Mouse (Mus musculus) kidney, postnatal 0 days (tissue): ENCODE data around the gene Ap2a2. TPM values are rescaled to one million over a fixed set of nuclear protein-coding genes. Genes with fewer than 3 reads are reported as not detected.
"Not testable (repeated sequence)": the region's sequence is repeated elsewhere in the genome, so short reads cannot be mapped to it uniquely, and the experiment has no call there.

Experiments
- ATAC-seq: fragments of 200-750 bp; cut with Nextera tagmentation; replicated peaks from 2 replicates; pipeline ENCODE4 v1.8.0; 2017; ENCODE audit warnings: low read depth, moderate number of reproducible peaks, moderate TSS enrichment, moderate library complexity; ENCODE audit not compliant: low FRiP score
- DNase-seq: peaks from one replicate; pipeline ENCODE4 v3.0.0-alpha.2; 2016; ENCODE audit warnings: low spot score
- H3K27ac ChIP-seq: fragments of 300-500 bp; sonication (generic); 2 replicates; pipeline ENCODE4 v1.5.1; 2014; ENCODE audit warnings: mild to moderate bottlenecking
- H3K27me3 ChIP-seq: fragments of 300-500 bp; sonication (generic); 2 replicates; pipeline ENCODE4 v1.6.1; 2014; ENCODE audit warnings: low read length, mixed read lengths; ENCODE audit not compliant: insufficient read depth
- H3K36me3 ChIP-seq: fragments of 300-500 bp; sonication (generic); 2 replicates; pipeline ENCODE4 v1.6.1; 2014; ENCODE audit warnings: low read length, mixed read lengths; ENCODE audit not compliant: insufficient read depth
- H3K4me1 ChIP-seq: fragments of 300-500 bp; sonication (generic); replicated peaks from 2 replicates; pipeline ENCODE4 v1.6.1; 2014; ENCODE audit warnings: antibody characterized with exemption, low read length, mixed read lengths; ENCODE audit not compliant: insufficient read depth
- H3K4me2 ChIP-seq: fragments of 300-500 bp; sonication (generic); 2 replicates; pipeline ENCODE4 v1.6.1; 2014; ENCODE audit warnings: mild to moderate bottlenecking, low read length, moderate library complexity, mixed read lengths
- H3K4me3 ChIP-seq: fragments of 300-500 bp; sonication (generic); replicated peaks from 2 replicates; pipeline ENCODE4 v1.5.1; 2014; ENCODE audit warnings: low read depth, low read length
- H3K9ac ChIP-seq: fragments of 300-500 bp; sonication (generic); 2 replicates; pipeline ENCODE4 v1.6.1; 2014; ENCODE audit warnings: low read depth, low read length
- H3K9me3 ChIP-seq: fragments of 300-500 bp; sonication (generic); replicated peaks from 2 replicates; pipeline ENCODE4 v1.6.1; 2016; ENCODE audit warnings: low read length, inconsistent platforms, mixed read lengths
- CTCF ChIP-seq: IDR thresholded peaks from 2 replicates; pipeline ENCODE4 v1.5.1; 2016; ENCODE audit warnings: antibody characterized with exemption, low read depth, mild to moderate bottlenecking, moderate library complexity
- WGBS: fragments of 180-500 bp; shearing (Covaris S2); extraction: QIAGEN DNeasy Blood & Tissue Kit; methylation state at CpG from one replicate; pipeline ENCODE4 v1.1.7; 2014; 5-methylcytosine and 5-hydroxymethylcytosine counted together
- polyA plus RNA-seq: library from polyadenylated mRNA; unstranded; fragments of >200 nt; fragmentation: Nextera tagmentation; extraction: Ambion mirVana; gene quantifications from 2 replicates; pipeline ENCODE4 v1.2.1, GENCODE M21; 2015

The Ap2a2 gene
- polyA plus RNA-seq, 1 experiment from 2014 or later: 56.0 TPM

- not testable (repeated sequence) for H3K4me2 ChIP-seq, H3K4me3 ChIP-seq, H3K36me3 ChIP-seq, H3K27me3 ChIP-seq, H3K9me3 ChIP-seq, H3K4me1 ChIP-seq, DNase-seq, H3K9ac ChIP-seq, H3K27ac ChIP-seq
- 87% methylated on average over 5 of the region's 5 CpGs for WGBS
- ATAC-seq: peak; percentile 45
These were observed 77.4 kb downstream of the Ap2a2 start for GRCm38 (mm10) chr7:141639335-141639890.

GRCm38 (mm10) chr7:141642375-141642774 lies 80.4 kb downstream of the Ap2a2 start:
- ATAC-seq (no peak; the same call in 1 of the 2 replicates), DNase-seq (no peak)

DNA sequence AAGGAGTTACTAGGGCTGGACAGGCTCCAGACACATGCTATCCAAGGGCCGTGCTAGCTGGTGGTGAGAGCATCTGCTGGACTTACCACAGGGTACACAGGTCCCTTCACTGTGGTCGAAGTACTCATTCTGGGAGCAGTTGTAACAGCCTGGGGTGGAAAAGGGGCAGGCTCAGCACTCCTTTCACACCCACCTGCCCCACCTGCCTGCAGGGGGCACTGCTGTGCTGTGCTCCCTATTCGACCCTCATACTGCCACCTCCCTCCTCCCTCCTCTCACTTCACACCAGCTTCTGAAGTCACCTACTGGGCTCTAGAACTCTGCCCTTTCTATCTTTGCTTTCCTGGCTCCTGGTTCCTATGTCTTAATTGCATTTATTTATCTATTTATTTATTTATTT lies 81.2 kb downstream of the Ap2a2 start:
- TF ChIP-seq CTCF: peak; percentile 56
- no peak overlapping the region for H3K4me3 ChIP-seq
- no peaks in the 10 kb centered on the region for H3K9me3 ChIP-seq
- no peak overlapping the region for H3K9ac ChIP-seq
- H3K36me3 ChIP-seq: no peaks in the 10 kb centered on the region
- H3K27me3 ChIP-seq: no peaks in the 10 kb centered on the region
- H3K4me2 ChIP-seq: no peak overlapping the region
- no peaks in the 10 kb centered on the region; the same call in 1 of the 2 replicates for H3K4me1 ChIP-seq
- no peak overlapping the region for H3K27ac ChIP-seq
- ATAC-seq (no peak), DNase-seq (no peak)
- WGBS: 56% methylated on average over 3 of the region's 3 CpGs

More at GRCm38 (mm10) chr7:141642375-141642774, 80.4 kb downstream of the Ap2a2 start:
- no peaks in the 10 kb centered on the region for H3K36me3 ChIP-seq
- H3K27ac ChIP-seq: no peak overlapping the region
- H3K4me3 ChIP-seq: no peak overlapping the region
- H3K4me1 ChIP-seq: no peaks in the 10 kb centered on the region; the same call in 1 of the 2 replicates
- WGBS: 71% methylated on average over 1 of the region's 1 CpGs
- no peak overlapping the region for H3K4me2 ChIP-seq
- H3K9me3 ChIP-seq: no peaks in the 10 kb centered on the region
- no peak for TF ChIP-seq CTCF
- H3K27me3 ChIP-seq: no peaks in the 10 kb centered on the region
- H3K9ac ChIP-seq: no peak overlapping the region

GRCm38 (mm10) chr7:141647083-141647482 lies 85.1 kb downstream of the Ap2a2 start:
- Histone ChIP-seq H3K27me3 (no peaks in the 10 kb centered on the region), H3K36me3 (no peaks in the 10 kb centered on the region), H3K4me2 (no peak overlapping the region), H3K9me3 (no peaks in the 10 kb centered on the region), H3K4me1 (no peaks in the 10 kb centered on the region), H3K9ac (no peak overlapping the region), H3K27ac (no peak overlapping the region), H3K4me3 (no peak overlapping the region)
- ATAC-seq: no peak
- no peak for DNase-seq
- 85% methylated on average over 2 of the region's 2 CpGs for WGBS
- no peak for TF ChIP-seq CTCF

DNA sequence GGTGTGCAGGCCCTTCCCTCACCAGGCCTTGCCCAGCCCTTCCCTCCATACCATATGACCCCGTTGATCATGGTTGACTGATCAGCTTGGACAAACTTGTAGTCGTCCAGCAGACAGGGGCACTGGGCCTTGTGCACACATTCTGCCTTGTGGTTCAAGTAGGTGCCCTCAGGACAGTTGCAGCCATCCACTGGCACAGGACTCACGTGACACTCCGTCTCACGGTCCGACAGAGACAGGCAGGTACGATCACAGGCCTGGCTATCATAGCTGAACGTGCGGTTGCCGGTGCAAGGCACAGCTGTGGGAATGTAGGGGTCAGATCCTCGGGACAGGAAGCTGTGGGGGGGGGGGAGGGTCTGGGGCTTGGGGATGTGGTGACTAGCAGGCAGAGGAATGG lies 85.8 kb downstream of the Ap2a2 start:
- Histone ChIP-seq H3K9me3 (no peaks in the 10 kb centered on the region), H3K4me1 (no peaks in the 10 kb centered on the region), H3K4me2 (no peak overlapping the region), H3K27me3 (no peaks in the 10 kb centered on the region), H3K36me3 (no peaks in the 10 kb centered on the region), H3K9ac (no peak overlapping the region), H3K4me3 (no peak overlapping the region), H3K27ac (no peak overlapping the region)
- 52% methylated on average over 11 of the region's 11 CpGs for WGBS
- TF ChIP-seq CTCF: no peak
- ATAC-seq (peak; percentile 38; the same call in 1 of the 2 replicates), DNase-seq (peak; percentile 7)

GRCm38 (mm10) chr7:141652191-141652590 lies 90.2 kb downstream of the Ap2a2 start:
- Histone ChIP-seq H3K4me3 (no peak overlapping the region), H3K9me3 (no peaks in the 10 kb centered on the region), H3K27ac (no peak overlapping the region), H3K4me2 (no peak overlapping the region), H3K4me1 (no peaks in the 10 kb centered on the region), H3K9ac (no peak overlapping the region), H3K27me3 (no peaks in the 10 kb centered on the region), H3K36me3 (no peaks in the 10 kb centered on the region)
- DNase-seq (no peak), ATAC-seq (no peak)
- 38% methylated on average over 7 of the region's 7 CpGs for WGBS
- TF ChIP-seq CTCF: no peak

- DNase-seq (no peak), ATAC-seq (no peak)
- Histone ChIP-seq H3K9ac (no peak overlapping the region), H3K4me3 (no peak overlapping the region), H3K4me1 (no peaks in the 10 kb centered on the region), H3K27me3 (no peaks in the 10 kb centered on the region), H3K4me2 (no peak overlapping the region), H3K9me3 (no peaks in the 10 kb centered on the region), H3K27ac (no peak overlapping the region), H3K36me3 (no peaks in the 10 kb centered on the region)
- 63% methylated on average over 1 of the region's 1 CpGs for WGBS
- no peak; the same call in 1 of the 2 replicates for TF ChIP-seq CTCF
These were observed 98.4 kb downstream of the Ap2a2 start for GRCm38 (mm10) chr7:141660346-141660745.
